Mouse (Mus musculus): Measurements from ENCODE around the gene Snrpa1.

- TF ChIP-seq FLI1 (IDR thresholded peaks at IDR 0.05; ENCODE audit: low read length) (no peak), GATA1 (IDR thresholded peaks at IDR 0.05; ENCODE audit: borderline replicate concordance, low read length) (no peak)
Measured at GRCm38 (mm10) chr7:66115821-66116343, 57.1 kb downstream of the Snrpa1 start.
